Mouse (Mus musculus) lung, postnatal 0 days (tissue): ENCODE results near the gene Zcchc17.

ENCODE experiments used
- CTCF ChIP-seq: IDR thresholded peaks from 2 replicates; pipeline ENCODE4 v1.5.1; 2016; ENCODE audit warnings: antibody characterized with exemption, mild to moderate bottlenecking
- EP300 ChIP-seq: IDR thresholded peaks from 2 replicates; pipeline ENCODE4 v1.6.1; 2016; ENCODE audit warnings: antibody characterized with exemption, mild to moderate bottlenecking, control low read depth

DNA sequence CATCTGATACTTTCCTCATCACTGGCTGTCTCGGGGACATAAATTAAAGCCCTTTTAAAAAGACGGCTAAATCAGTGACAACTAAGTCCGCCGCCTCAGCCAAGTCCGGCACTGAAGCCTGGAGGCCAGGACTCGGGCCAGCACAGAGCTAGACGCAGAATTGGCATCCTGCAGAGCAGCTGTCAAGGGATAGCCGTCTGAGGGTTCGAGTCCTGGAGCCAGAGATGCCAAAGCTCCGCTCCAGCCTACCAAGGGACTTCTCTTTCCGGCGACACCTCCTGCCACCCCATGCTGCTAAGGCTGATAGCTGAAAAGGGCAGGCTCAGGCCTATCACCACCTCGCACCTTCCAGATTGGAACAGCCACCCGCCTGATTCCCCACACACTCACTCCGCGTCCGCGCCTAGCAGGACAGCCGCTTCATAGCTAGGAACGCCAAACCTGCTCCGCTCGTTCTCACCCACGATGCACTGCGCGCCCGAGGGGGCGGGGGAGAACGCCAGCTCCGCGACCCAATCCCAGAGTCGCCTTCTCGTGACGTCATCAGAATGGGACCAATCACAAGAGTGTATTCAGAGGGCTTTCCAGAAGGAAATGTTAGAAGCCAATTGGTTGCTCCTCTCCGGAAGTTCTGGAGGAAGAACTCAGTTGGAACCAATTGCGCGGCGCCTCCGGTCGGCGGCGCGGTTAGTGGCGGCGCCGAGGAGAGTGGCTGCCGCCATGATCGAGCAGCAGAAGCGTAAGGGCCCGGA lies at the start of gene Zcchc17, which contains the start of gene Snrnp40:
- TF ChIP-seq EP300 (no peak), CTCF (peak; percentile 39)
